Mouse (Mus musculus): ENCODE measurements around the gene Sptlc3.

Sptlc3 gene

GRCm38 (mm10) chr2:139493836-139494235 is at the start of gene Sptlc3:
TSS of gene Sptlc3 (plus strand) at chr2:139493913.
- in situ Hi-C loops (cut with MboI; ENCODE audit: low pct_unique_long_range_greater_than_20kb in 1 of 2, low sequenced_read_pairs in 2 of 2, unreplicated experiment in 1 of 2), result no loop called here

GRCm38 (mm10) chr2:139467726-139468125 is 26.0 kb upstream of the Sptlc3 start:
- in situ Hi-C loops (cut with MboI; ENCODE audit: low pct_unique_long_range_greater_than_20kb in 1 of 2, low sequenced_read_pairs in 2 of 2, unreplicated experiment in 1 of 2), result no loop called here

GRCm38 (mm10) chr2:139488708-139489107 is 5.0 kb upstream of the Sptlc3 start:
- in situ Hi-C loops (cut with MboI; ENCODE audit: low pct_unique_long_range_greater_than_20kb in 1 of 2, low sequenced_read_pairs in 2 of 2, unreplicated experiment in 1 of 2), result no loop called here

DNA sequence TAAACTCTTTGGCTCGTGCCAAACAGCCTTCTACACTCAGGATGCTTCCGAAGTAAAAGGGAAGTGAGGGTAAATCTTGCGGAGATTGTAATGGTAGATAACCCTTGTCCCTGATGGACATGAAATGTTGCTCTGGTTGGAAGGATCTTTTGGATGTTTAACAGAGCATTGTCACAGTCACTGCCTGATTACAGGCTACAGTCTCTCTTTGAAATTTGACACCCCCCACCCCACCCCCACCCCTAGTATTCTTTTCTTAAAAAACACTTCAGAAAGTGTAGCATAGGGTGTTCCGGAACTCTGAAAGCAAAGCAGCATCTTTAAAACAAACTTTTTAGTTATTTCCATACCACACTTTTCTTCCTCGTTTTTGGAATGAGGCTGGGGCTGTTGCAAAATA is 916 bp downstream of the Sptlc3 start:
- in situ Hi-C loops (cut with MboI; ENCODE audit: low pct_unique_long_range_greater_than_20kb in 1 of 2, low sequenced_read_pairs in 2 of 2, unreplicated experiment in 1 of 2), result no loop called here

DNA sequence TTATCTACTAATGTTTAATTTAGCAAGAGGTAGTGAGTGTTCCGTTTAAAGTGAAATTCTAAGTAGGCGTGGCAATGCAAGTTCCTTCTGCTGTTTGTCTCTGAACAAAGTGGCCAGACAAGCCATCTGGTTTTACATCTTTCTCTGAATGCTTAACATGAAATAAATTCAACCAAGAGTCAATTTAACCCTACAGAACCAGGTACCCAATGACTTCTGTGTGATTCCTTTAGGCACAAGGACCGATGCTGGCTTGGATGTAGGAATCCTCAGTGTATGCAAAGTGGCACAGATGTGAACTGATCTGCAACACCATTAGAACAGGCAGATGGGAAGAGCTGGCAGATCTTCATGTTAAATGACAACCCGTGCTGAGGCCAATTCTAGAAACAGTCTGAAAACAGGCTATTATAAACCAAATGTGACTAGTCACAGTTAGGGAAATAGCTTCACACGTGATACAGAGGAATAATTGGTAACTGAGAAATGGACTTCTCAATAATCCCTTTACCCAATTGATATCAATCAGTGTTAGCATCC is 68.3 kb downstream of the Sptlc3 start:
- in situ Hi-C loops (cut with MboI; ENCODE audit: low pct_unique_long_range_greater_than_20kb in 1 of 2, low sequenced_read_pairs in 2 of 2, unreplicated experiment in 1 of 2), result no loop called here

GRCm38 (mm10) chr2:139579280-139579679 is 85.6 kb downstream of the Sptlc3 start:
- in situ Hi-C loops (cut with MboI; ENCODE audit: low pct_unique_long_range_greater_than_20kb in 1 of 2, low sequenced_read_pairs in 2 of 2, unreplicated experiment in 1 of 2), result no loop called here

DNA sequence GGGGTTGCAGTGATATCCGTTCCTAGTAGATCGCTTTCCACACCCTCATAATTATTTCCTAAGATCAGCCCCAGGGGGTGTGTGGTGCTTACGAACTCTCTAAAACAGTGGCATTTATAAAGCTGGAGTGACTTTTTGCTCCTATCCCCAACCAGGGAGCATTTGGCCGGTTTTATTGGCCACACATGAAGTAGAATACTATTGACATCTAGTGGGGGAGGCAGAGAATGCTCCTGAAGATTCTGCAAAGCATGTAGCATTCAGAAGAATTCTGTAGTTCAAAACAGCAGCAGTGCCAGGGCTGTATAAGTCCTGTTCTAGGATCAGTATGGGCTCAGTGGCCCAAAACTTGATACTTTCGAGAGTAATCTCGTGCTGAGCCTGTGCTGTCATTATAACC is 89.1 kb downstream of the Sptlc3 start:
- in situ Hi-C loops (cut with MboI; ENCODE audit: low pct_unique_long_range_greater_than_20kb in 1 of 2, low sequenced_read_pairs in 2 of 2, unreplicated experiment in 1 of 2), result loop anchor here (10.0 kb wide), 1 partner anchor 198 kb away; no protein-coding TSS in a partner anchor

- in situ Hi-C loops (cut with MboI; ENCODE audit: low pct_unique_long_range_greater_than_20kb in 1 of 2, low sequenced_read_pairs in 2 of 2, unreplicated experiment in 1 of 2), result loop anchor here (10.0 kb wide), 1 partner anchor 203 kb away; no protein-coding TSS in a partner anchor
These were observed 94.0 kb downstream of the Sptlc3 start for GRCm38 (mm10) chr2:139587660-139588200.

DNA sequence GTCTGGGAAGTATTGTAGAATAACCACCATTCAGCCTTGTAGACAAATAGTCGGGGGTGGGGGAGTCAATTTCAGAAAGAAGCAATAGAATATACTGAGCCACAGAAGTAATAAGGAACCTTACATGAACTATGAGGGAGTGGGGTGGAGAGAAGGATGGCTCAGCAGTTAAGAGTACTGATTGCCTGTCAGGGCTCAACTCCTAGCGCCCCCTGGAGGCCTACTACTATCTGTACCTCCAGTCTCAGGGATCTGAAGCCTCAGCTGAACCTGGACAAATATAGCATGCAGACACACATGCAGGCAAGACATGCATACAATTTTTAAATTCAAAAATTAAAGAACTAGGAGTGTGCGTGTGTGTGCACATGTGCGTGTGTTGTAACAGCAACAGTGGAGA is 96.2 kb downstream of the Sptlc3 start:
- in situ Hi-C loops (cut with MboI; ENCODE audit: low pct_unique_long_range_greater_than_20kb in 1 of 2, low sequenced_read_pairs in 2 of 2, unreplicated experiment in 1 of 2), result loop anchor here (10.0 kb wide), 2 partner anchors 135 to 205 kb away; no protein-coding TSS in a partner anchor

DNA sequence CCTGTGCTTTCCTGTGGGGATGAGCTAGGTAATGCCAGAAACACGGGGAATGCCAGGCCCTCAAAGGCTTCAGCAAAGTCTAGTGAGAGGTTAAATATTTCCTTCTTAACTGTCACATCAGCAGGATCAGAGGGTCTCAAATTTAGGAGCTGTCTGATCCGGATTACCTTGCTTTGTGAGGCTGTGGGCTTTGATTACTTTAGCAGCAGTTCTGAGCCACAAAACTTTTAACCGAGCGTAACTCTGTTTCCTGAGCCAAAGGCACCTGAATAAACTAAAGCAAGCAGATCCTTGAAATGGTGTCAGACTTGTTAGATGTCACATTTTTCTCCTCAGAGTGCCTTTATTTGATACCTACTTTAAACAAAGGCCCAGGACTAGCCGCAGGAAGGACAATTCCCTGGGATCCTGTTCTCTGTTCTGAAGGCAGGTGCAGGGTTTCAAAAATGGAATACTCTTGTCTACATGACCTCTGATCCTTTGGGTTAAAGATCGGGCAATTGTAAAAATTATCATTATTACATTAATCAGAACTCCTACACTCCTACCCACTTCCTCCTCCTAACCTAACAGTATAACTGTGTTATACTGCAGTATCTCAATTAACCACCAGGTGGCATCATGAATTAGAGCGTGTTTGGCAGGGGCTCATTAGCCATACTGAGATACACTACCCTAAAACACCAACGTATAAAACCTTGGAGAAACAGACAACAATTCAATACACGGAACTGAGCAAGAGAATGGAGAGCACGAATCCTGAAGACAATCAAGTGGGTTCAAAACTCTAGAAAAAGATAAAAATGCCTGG is 97.4 kb downstream of the Sptlc3 start:
- in situ Hi-C loops (cut with MboI; ENCODE audit: low pct_unique_long_range_greater_than_20kb in 1 of 2, low sequenced_read_pairs in 2 of 2, unreplicated experiment in 1 of 2), result loop anchor here in 1 of 2 experiments (10.0 kb wide), 1 partner anchor 134 kb away; no protein-coding TSS in a partner anchor

- in situ Hi-C loops (cut with MboI; ENCODE audit: low pct_unique_long_range_greater_than_20kb in 1 of 2, low sequenced_read_pairs in 2 of 2, unreplicated experiment in 1 of 2), result loop anchor here in 1 of 2 experiments (10.0 kb wide), 1 partner anchor 133 kb away; no protein-coding TSS in a partner anchor
These were observed 98.4 kb downstream of the Sptlc3 start for GRCm38 (mm10) chr2:139592109-139592508.

DNA sequence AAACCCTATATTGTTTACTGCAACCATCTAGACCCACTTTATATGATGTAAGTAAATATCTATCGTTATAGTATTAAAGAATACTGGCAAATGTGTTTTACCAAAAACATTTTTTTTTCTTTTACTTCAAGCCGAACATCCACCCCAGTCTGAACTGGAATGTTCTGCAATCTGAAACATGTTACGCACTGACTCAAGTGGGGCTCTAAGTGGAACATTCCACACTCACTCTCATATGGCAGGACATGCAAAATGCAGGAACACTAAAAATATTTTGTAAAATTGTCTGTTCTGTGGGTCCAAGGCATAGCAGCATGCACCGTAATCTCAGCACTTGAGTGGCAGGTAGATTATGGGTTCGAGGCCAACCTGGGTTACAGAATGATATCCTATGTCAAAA is 103.5 kb downstream of the Sptlc3 start:
- in situ Hi-C loops (cut with MboI; ENCODE audit: low pct_unique_long_range_greater_than_20kb in 1 of 2, low sequenced_read_pairs in 2 of 2, unreplicated experiment in 1 of 2), result loop anchor here in 1 of 2 experiments (10.0 kb wide), 1 partner anchor 128 kb away; no protein-coding TSS in a partner anchor

GRCm38 (mm10) chr2:139601543-139602194 is 108.0 kb downstream of the Sptlc3 start:
- in situ Hi-C loops (cut with MboI; ENCODE audit: low pct_unique_long_range_greater_than_20kb in 1 of 2, low sequenced_read_pairs in 2 of 2, unreplicated experiment in 1 of 2), result no loop called here

DNA sequence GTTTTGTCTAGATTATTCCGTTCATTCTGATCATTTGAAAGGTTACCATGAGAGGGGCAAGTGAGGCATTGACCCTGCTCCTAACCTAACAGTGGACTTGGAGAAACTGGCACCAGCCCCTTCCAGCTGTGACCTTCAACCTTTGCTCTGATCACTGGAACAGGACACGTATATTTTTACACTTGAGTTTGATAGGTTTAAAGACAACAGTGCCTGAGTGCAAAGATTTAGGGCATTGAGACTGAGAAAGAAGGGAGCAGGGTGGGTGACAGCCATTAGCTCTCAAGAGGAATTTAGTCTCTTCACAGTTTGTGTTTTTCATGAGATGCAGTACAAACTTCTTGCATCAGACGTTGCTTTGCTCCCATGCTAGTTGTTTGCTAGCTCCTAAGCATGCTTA is 114.5 kb downstream of the Sptlc3 start:
- in situ Hi-C loops (cut with MboI; ENCODE audit: low pct_unique_long_range_greater_than_20kb in 1 of 2, low sequenced_read_pairs in 2 of 2, unreplicated experiment in 1 of 2), result no loop called here

DNA sequence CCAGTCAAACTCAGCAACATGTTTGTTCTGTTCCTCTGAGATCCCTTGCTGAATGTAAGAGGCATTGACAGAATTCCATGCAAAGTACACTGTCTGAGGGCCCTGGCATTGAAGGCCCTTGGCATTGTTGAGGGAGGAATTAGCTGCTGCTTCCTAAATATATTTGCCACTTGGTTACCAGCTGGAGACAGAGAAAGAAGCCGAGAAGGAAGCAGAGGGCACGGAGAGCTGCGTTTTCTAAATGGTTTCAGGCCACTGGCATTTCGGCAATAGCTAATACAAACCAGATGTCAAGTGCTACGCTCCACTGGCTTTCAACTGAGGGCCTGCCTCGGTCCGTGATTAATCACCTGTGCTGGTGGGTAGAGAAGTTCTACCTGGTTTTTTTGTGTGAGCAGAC is 115.1 kb downstream of the Sptlc3 start:
- in situ Hi-C loops (cut with MboI; ENCODE audit: low pct_unique_long_range_greater_than_20kb in 1 of 2, low sequenced_read_pairs in 2 of 2, unreplicated experiment in 1 of 2), result no loop called here

GRCm38 (mm10) chr2:139609231-139609630 is 115.5 kb downstream of the Sptlc3 start:
- in situ Hi-C loops (cut with MboI; ENCODE audit: low pct_unique_long_range_greater_than_20kb in 1 of 2, low sequenced_read_pairs in 2 of 2, unreplicated experiment in 1 of 2), result no loop called here

GRCm38 (mm10) chr2:139609662-139610291 is 116.1 kb downstream of the Sptlc3 start:
- in situ Hi-C loops (cut with MboI; ENCODE audit: low pct_unique_long_range_greater_than_20kb in 1 of 2, low sequenced_read_pairs in 2 of 2, unreplicated experiment in 1 of 2), result no loop called here

DNA sequence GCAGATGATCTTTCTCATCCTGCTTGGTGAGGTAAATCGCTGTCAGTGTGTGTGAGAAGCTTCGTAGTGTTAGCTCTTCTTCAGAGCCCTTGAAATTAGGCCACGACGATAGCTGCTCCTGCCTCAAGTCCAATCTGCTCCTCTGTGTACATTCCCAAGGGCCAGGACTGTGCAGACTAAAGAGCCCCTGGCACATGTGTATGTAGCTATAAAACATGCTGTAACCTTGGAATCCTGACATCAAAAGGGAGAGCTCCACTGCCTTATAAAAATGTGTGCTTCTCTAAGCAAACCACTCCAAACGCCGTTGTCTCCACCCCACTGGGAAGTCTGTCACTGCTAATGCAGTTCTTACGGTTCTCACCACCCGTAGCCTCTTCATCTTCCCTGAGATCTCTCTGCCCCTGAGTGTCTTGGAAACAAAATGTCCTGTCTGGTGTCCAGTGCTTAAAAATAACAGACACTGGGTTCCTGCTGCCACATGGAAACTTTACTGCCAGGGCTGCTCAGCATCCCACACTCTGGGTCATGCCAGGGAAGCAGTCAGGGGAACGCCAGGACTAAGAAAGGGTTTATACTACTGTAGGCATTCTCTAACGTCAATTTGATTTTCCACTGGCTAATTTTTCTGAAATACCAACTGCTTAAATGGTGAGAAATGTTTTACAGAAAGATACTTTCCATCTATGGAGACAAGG is 118.8 kb downstream of the Sptlc3 start:
- in situ Hi-C loops (cut with MboI; ENCODE audit: low pct_unique_long_range_greater_than_20kb in 1 of 2, low sequenced_read_pairs in 2 of 2, unreplicated experiment in 1 of 2), result no loop called here
